Mouse (Mus musculus): ENCODE results near the gene Gnaq. TPM values are rescaled to one million over a fixed set of nuclear protein-coding genes. Genes with fewer than 3 reads are reported as not detected.

Gnaq gene
- polyA plus RNA-seq, 1 experiment from 2014 or later: 52.7 TPM

- WGBS: 96% methylated on average over 2 of the region's 2 CpGs
- Histone ChIP-seq H3K4me1 (ENCODE audit: control insufficient read depth, insufficient read depth, low read length) (peaks cover 22% of the 10 kb centered on the region), H3K4me3 (replicated peaks; ENCODE audit: low read depth, low read length) (no peak overlapping the region), H3K27me3 (ENCODE audit: control insufficient read depth, insufficient read depth, low read length) (no peaks in the 10 kb centered on the region), H3K9ac (replicated peaks; ENCODE audit: low read length) (no peak overlapping the region), H3K36me3 (ENCODE audit: control insufficient read depth, insufficient read depth, low read length) (no peaks in the 10 kb centered on the region), H3K9me3 (ENCODE audit: control insufficient read depth, low read length) (no peaks in the 10 kb centered on the region), H3K27ac (replicated peaks; ENCODE audit: low read depth, low read length) (no peak overlapping the region), H3K4me2 (ENCODE audit: low read length) (no peak overlapping the region)
- DNase-seq (no peak), ATAC-seq (ENCODE audit: low FRiP score, low TSS enrichment) (no peak)
These were observed 116.4 kb downstream of the Gnaq start for GRCm38 (mm10) chr19:16249025-16249424.

- Histone ChIP-seq H3K9ac (replicated peaks; ENCODE audit: low read length) (no peak overlapping the region), H3K4me3 (replicated peaks; ENCODE audit: low read depth, low read length) (no peak overlapping the region), H3K27ac (replicated peaks; ENCODE audit: low read depth, low read length) (peak overlapping the region; percentile 1; the same call in 1 of the 2 replicates), H3K9me3 (ENCODE audit: control insufficient read depth, low read length) (no peaks in the 10 kb centered on the region), H3K36me3 (ENCODE audit: control insufficient read depth, insufficient read depth, low read length) (no peaks in the 10 kb centered on the region), H3K4me1 (ENCODE audit: control insufficient read depth, insufficient read depth, low read length) (peaks cover 20% of the 10 kb centered on the region), H3K4me2 (ENCODE audit: low read length) (no peak overlapping the region), H3K27me3 (ENCODE audit: control insufficient read depth, insufficient read depth, low read length) (no peaks in the 10 kb centered on the region)
- no peak for DNase-seq
- ATAC-seq (ENCODE audit: low FRiP score, low TSS enrichment): no peak
- WGBS: 44% methylated on average over 3 of the region's 3 CpGs
These were observed 118.3 kb downstream of the Gnaq start for GRCm38 (mm10) chr19:16250921-16251320.

GRCm38 (mm10) chr19:16251819-16252218 lies 119.2 kb downstream of the Gnaq start:
- no peak for ATAC-seq (ENCODE audit: low FRiP score, low TSS enrichment)
- Histone ChIP-seq H3K9ac (replicated peaks; ENCODE audit: low read length) (no peak overlapping the region), H3K27ac (replicated peaks; ENCODE audit: low read depth, low read length) (no peak overlapping the region), H3K36me3 (ENCODE audit: control insufficient read depth, insufficient read depth, low read length) (no peaks in the 10 kb centered on the region), H3K9me3 (ENCODE audit: control insufficient read depth, low read length) (no peaks in the 10 kb centered on the region), H3K27me3 (ENCODE audit: control insufficient read depth, insufficient read depth, low read length) (no peaks in the 10 kb centered on the region), H3K4me2 (ENCODE audit: low read length) (no peak overlapping the region), H3K4me1 (ENCODE audit: control insufficient read depth, insufficient read depth, low read length) (peaks cover 20% of the 10 kb centered on the region), H3K4me3 (replicated peaks; ENCODE audit: low read depth, low read length) (no peak overlapping the region)
- 57% methylated on average over 5 of the region's 5 CpGs for WGBS
- DNase-seq: no peak

- Histone ChIP-seq H3K9me3 (ENCODE audit: control insufficient read depth, low read length) (no peaks in the 10 kb centered on the region), H3K4me2 (ENCODE audit: low read length) (no peak overlapping the region), H3K9ac (replicated peaks; ENCODE audit: low read length) (no peak overlapping the region), H3K4me3 (replicated peaks; ENCODE audit: low read depth, low read length) (no peak overlapping the region), H3K36me3 (ENCODE audit: control insufficient read depth, insufficient read depth, low read length) (no peaks in the 10 kb centered on the region), H3K27me3 (ENCODE audit: control insufficient read depth, insufficient read depth, low read length) (no peaks in the 10 kb centered on the region), H3K4me1 (ENCODE audit: control insufficient read depth, insufficient read depth, low read length) (peaks cover 20% of the 10 kb centered on the region), H3K27ac (replicated peaks; ENCODE audit: low read depth, low read length) (no peak overlapping the region)
- no peak for ATAC-seq (ENCODE audit: low FRiP score, low TSS enrichment)
- 84% methylated on average over 4 of the region's 4 CpGs for WGBS
- DNase-seq: no peak
These were observed 120.1 kb downstream of the Gnaq start for GRCm38 (mm10) chr19:16252696-16253095.

GRCm38 (mm10) chr19:16254881-16255280 lies 122.2 kb downstream of the Gnaq start:
- Histone ChIP-seq H3K36me3 (ENCODE audit: control insufficient read depth, insufficient read depth, low read length) (no peaks in the 10 kb centered on the region), H3K4me2 (ENCODE audit: low read length) (no peak overlapping the region), H3K4me1 (ENCODE audit: control insufficient read depth, insufficient read depth, low read length) (peaks cover 20% of the 10 kb centered on the region), H3K9me3 (ENCODE audit: control insufficient read depth, low read length) (no peaks in the 10 kb centered on the region), H3K27me3 (ENCODE audit: control insufficient read depth, insufficient read depth, low read length) (no peaks in the 10 kb centered on the region), H3K4me3 (replicated peaks; ENCODE audit: low read depth, low read length) (no peak overlapping the region), H3K27ac (replicated peaks; ENCODE audit: low read depth, low read length) (no peak overlapping the region), H3K9ac (replicated peaks; ENCODE audit: low read length) (no peak overlapping the region)
- no peak for DNase-seq
- ATAC-seq (ENCODE audit: low FRiP score, low TSS enrichment): no peak
- WGBS: 89% methylated on average over 1 of the region's 1 CpGs

- Histone ChIP-seq H3K27me3 (ENCODE audit: control insufficient read depth, insufficient read depth, low read length) (no peaks in the 10 kb centered on the region), H3K27ac (replicated peaks; ENCODE audit: low read depth, low read length) (no peak overlapping the region), H3K4me2 (ENCODE audit: low read length) (no peak overlapping the region), H3K9ac (replicated peaks; ENCODE audit: low read length) (no peak overlapping the region), H3K9me3 (ENCODE audit: control insufficient read depth, low read length) (no peaks in the 10 kb centered on the region), H3K4me3 (replicated peaks; ENCODE audit: low read depth, low read length) (no peak overlapping the region), H3K36me3 (ENCODE audit: control insufficient read depth, insufficient read depth, low read length) (no peaks in the 10 kb centered on the region), H3K4me1 (ENCODE audit: control insufficient read depth, insufficient read depth, low read length) (peaks cover 20% of the 10 kb centered on the region)
- ATAC-seq (ENCODE audit: low FRiP score, low TSS enrichment): no peak
- 95% methylated on average over 2 of the region's 2 CpGs for WGBS
- no peak for DNase-seq
These were observed 122.7 kb downstream of the Gnaq start for GRCm38 (mm10) chr19:16255294-16255693.

- Histone ChIP-seq H3K9ac (replicated peaks; ENCODE audit: low read length) (no peak overlapping the region), H3K36me3 (ENCODE audit: control insufficient read depth, insufficient read depth, low read length) (no peaks in the 10 kb centered on the region), H3K9me3 (ENCODE audit: control insufficient read depth, low read length) (no peaks in the 10 kb centered on the region), H3K4me1 (ENCODE audit: control insufficient read depth, insufficient read depth, low read length) (no peaks in the 10 kb centered on the region), H3K4me3 (replicated peaks; ENCODE audit: low read depth, low read length) (no peak overlapping the region), H3K27ac (replicated peaks; ENCODE audit: low read depth, low read length) (no peak overlapping the region), H3K4me2 (ENCODE audit: low read length) (no peak overlapping the region), H3K27me3 (ENCODE audit: control insufficient read depth, insufficient read depth, low read length) (no peaks in the 10 kb centered on the region)
- DNase-seq (no peak), ATAC-seq (ENCODE audit: low FRiP score, low TSS enrichment) (no peak)
These were observed 126.2 kb downstream of the Gnaq start for GRCm38 (mm10) chr19:16258766-16259355.

GRCm38 (mm10) chr19:16259786-16260434 lies 127.3 kb downstream of the Gnaq start:
- Histone ChIP-seq H3K4me2 (ENCODE audit: low read length) (no peak overlapping the region), H3K9ac (replicated peaks; ENCODE audit: low read length) (no peak overlapping the region), H3K9me3 (ENCODE audit: control insufficient read depth, low read length) (no peaks in the 10 kb centered on the region), H3K27ac (replicated peaks; ENCODE audit: low read depth, low read length) (no peak overlapping the region), H3K27me3 (ENCODE audit: control insufficient read depth, insufficient read depth, low read length) (no peaks in the 10 kb centered on the region), H3K4me3 (replicated peaks; ENCODE audit: low read depth, low read length) (no peak overlapping the region), H3K4me1 (ENCODE audit: control insufficient read depth, insufficient read depth, low read length) (no peaks in the 10 kb centered on the region), H3K36me3 (ENCODE audit: control insufficient read depth, insufficient read depth, low read length) (no peaks in the 10 kb centered on the region)
- ATAC-seq (ENCODE audit: low FRiP score, low TSS enrichment) (no peak), DNase-seq (no peak)
- 89% methylated on average over 6 of the region's 6 CpGs for WGBS

GRCm38 (mm10) chr19:16260435-16260832 lies 127.8 kb downstream of the Gnaq start:
- ATAC-seq (ENCODE audit: low FRiP score, low TSS enrichment): no peak

More at GRCm38 (mm10) chr19:16260435-16260832, 127.8 kb downstream of the Gnaq start:
- Histone ChIP-seq H3K4me1 (ENCODE audit: control insufficient read depth, insufficient read depth, low read length) (no peaks in the 10 kb centered on the region), H3K9ac (replicated peaks; ENCODE audit: low read length) (no peak overlapping the region), H3K27ac (replicated peaks; ENCODE audit: low read depth, low read length) (no peak overlapping the region), H3K27me3 (ENCODE audit: control insufficient read depth, insufficient read depth, low read length) (no peaks in the 10 kb centered on the region), H3K9me3 (ENCODE audit: control insufficient read depth, low read length) (no peaks in the 10 kb centered on the region), H3K4me2 (ENCODE audit: low read length) (no peak overlapping the region), H3K4me3 (replicated peaks; ENCODE audit: low read depth, low read length) (no peak overlapping the region), H3K36me3 (ENCODE audit: control insufficient read depth, insufficient read depth, low read length) (no peaks in the 10 kb centered on the region)
- DNase-seq: peak; percentile 62
- WGBS: 68% methylated on average over 2 of the region's 2 CpGs

Data from midbrain, embryonic 14.5 days (tissue).